Mouse (Mus musculus) liver, embryonic 12.5 days (tissue): ENCODE measurements around the gene Arhgef1. TPM values are rescaled to one million over a fixed set of nuclear protein-coding genes. Genes with fewer than 3 reads are reported as not detected.

Source experiments
- ATAC-seq: fragments of 200-750 bp; cut with Nextera tagmentation; 2 replicates; pipeline ENCODE4 v1.8.0; 2017; ENCODE audit warnings: moderate number of reproducible peaks, mild to moderate bottlenecking, moderate library complexity
- H3K27ac ChIP-seq: fragments of 300-500 bp; sonication (generic); 2 replicates; pipeline ENCODE4 v1.5.1; 2016; ENCODE audit warnings: mild to moderate bottlenecking
- H3K27me3 ChIP-seq: fragments of 300-500 bp; sonication (generic); replicated peaks from 2 replicates; pipeline ENCODE4 v1.6.1; 2016; ENCODE audit warnings: mild to moderate bottlenecking, moderate library complexity
- H3K36me3 ChIP-seq: fragments of 300-500 bp; sonication (generic); 2 replicates; pipeline ENCODE4 v1.6.1; 2016; ENCODE audit warnings: mild to moderate bottlenecking, moderate library complexity
- H3K4me1 ChIP-seq: fragments of 300-500 bp; sonication (generic); 2 replicates; pipeline ENCODE4 v1.6.1; 2016
- H3K4me2 ChIP-seq: fragments of 300-500 bp; sonication (generic); 2 replicates; pipeline ENCODE4 v1.6.1; 2016; ENCODE audit warnings: mild to moderate bottlenecking, moderate library complexity
- H3K4me3 ChIP-seq: fragments of 300-500 bp; sonication (generic); 2 replicates; pipeline ENCODE4 v1.5.1; 2016; ENCODE audit warnings: mild to moderate bottlenecking, moderate library complexity
- H3K9ac ChIP-seq: fragments of 300-500 bp; sonication (generic); 2 replicates; pipeline ENCODE4 v1.6.1; 2016; ENCODE audit warnings: mild to moderate bottlenecking, moderate library complexity
- H3K9me3 ChIP-seq: fragments of 300-500 bp; sonication (generic); replicated peaks from 2 replicates; pipeline ENCODE4 v1.6.1; 2016; ENCODE audit warnings: mild to moderate bottlenecking, moderate library complexity
- WGBS: fragments of 180-500 bp; shearing (Covaris S2); methylation state at CpG from one replicate; pipeline ENCODE4 v1.1.7; 2016; ENCODE audit not compliant: insufficient replicate concordance; 5-methylcytosine and 5-hydroxymethylcytosine counted together
- polyA plus RNA-seq: library from polyadenylated mRNA; unstranded; fragments of >200 nt; fragmentation: Nextera tagmentation; extraction: Ambion mirVana; gene quantifications from 2 replicates; pipeline ENCODE4 v1.2.1, GENCODE M21; 2016

Arhgef1 gene
- polyA plus RNA-seq, 1 experiment from 2014 or later = 80.4 TPM

- no peak for ATAC-seq
- Histone ChIP-seq H3K36me3 (no peaks in the 10 kb centered on the region), H3K9ac (no peak overlapping the region), H3K4me1 (peaks cover 13% of the 10 kb centered on the region), H3K27ac (no peak overlapping the region), H3K9me3 (no peaks in the 10 kb centered on the region), H3K4me3 (no peak overlapping the region), H3K4me2 (no peak overlapping the region), H3K27me3 (peaks cover 27% of the 10 kb centered on the region)
- 52% methylated on average over 2 of the region's 2 CpGs for WGBS
Measured at GRCm38 (mm10) chr7:24879620-24880019, 23.1 kb upstream of the Arhgef1 start.

GRCm38 (mm10) chr7:24882416-24883199 lies 20.1 kb upstream of the Arhgef1 start:
- Histone ChIP-seq H3K27ac (no peak overlapping the region), H3K9me3 (no peaks in the 10 kb centered on the region), H3K4me3 (no peak overlapping the region), H3K4me1 (peaks cover 36% of the 10 kb centered on the region), H3K36me3 (peaks cover 25% of the 10 kb centered on the region), H3K4me2 (no peak overlapping the region), H3K9ac (no peak overlapping the region), H3K27me3 (0 out of 2 replicates have a peak, but pooled peaks cover 3% of the 10 kb centered on the region)
- ATAC-seq = no peak
- 84% methylated on average over 9 of the region's 9 CpGs for WGBS

- WGBS = under 1% methylated on average over 57 of the region's 57 CpGs
- peak; percentile 93 for ATAC-seq
- H3K9ac ChIP-seq = peak within 1 kb of the TSS; percentile 100
Measured at GRCm38 (mm10) chr7:24883896-24884692, 18.6 kb upstream of the Arhgef1 start, which contains the start of gene Rps19. Rps19 (plus strand) TSS chr7:24884371.

GRCm38 (mm10) chr7:24884693-24885291 lies 17.9 kb upstream of the Arhgef1 start:
- peak overlapping the region; percentile 77 for H3K4me2 ChIP-seq
- peaks cover 47% of the 10 kb centered on the region for H3K36me3 ChIP-seq
- no peaks in the 10 kb centered on the region for H3K9me3 ChIP-seq
- ATAC-seq = no peak
- WGBS = under 1% methylated on average over 47 of the region's 47 CpGs
- H3K4me1 ChIP-seq = peaks cover 52% of the 10 kb centered on the region
- H3K4me3 ChIP-seq = peak overlapping the region; percentile 97
- H3K9ac ChIP-seq = peak overlapping the region; percentile 100
- 0 out of 2 replicates have a peak, but pooled peaks cover 3% of the 10 kb centered on the region for H3K27me3 ChIP-seq
- peak overlapping the region; percentile 96 for H3K27ac ChIP-seq

More at GRCm38 (mm10) chr7:24883896-24884692, 18.6 kb upstream of the Arhgef1 start, which contains the start of gene Rps19:
- Histone ChIP-seq H3K4me3 (peak within 1 kb of the TSS; percentile 97), H3K27me3 (0 out of 2 replicates have a peak, but pooled peaks cover 3% of the 10 kb centered on the region), H3K27ac (peak within 1 kb of the TSS; percentile 96), H3K36me3 (peaks cover 40% of the 10 kb centered on the region), H3K4me1 (peaks cover 50% of the 10 kb centered on the region), H3K4me2 (peak within 1 kb of the TSS; percentile 77), H3K9me3 (no peaks in the 10 kb centered on the region)

GRCm38 (mm10) chr7:24885468-24886307 lies 17.0 kb upstream of the Arhgef1 start:
- H3K27me3 ChIP-seq = 0 out of 2 replicates have a peak, but pooled peaks cover 3% of the 10 kb centered on the region
- H3K36me3 ChIP-seq = peaks cover 56% of the 10 kb centered on the region
- peak overlapping the region; percentile 96 for H3K27ac ChIP-seq
- H3K9ac ChIP-seq = peak overlapping the region; percentile 100
- ATAC-seq = no peak
- H3K4me1 ChIP-seq = peaks cover 52% of the 10 kb centered on the region
- H3K4me2 ChIP-seq = peak overlapping the region; percentile 77
- WGBS = 15% methylated on average over 12 of the region's 12 CpGs
- no peaks in the 10 kb centered on the region for H3K9me3 ChIP-seq
- peak overlapping the region; percentile 97 for H3K4me3 ChIP-seq

GRCm38 (mm10) chr7:24886308-24886633 lies 16.4 kb upstream of the Arhgef1 start:
- Histone ChIP-seq H3K27me3 (0 out of 2 replicates have a peak, but pooled peaks cover 3% of the 10 kb centered on the region), H3K4me2 (peak overlapping the region; percentile 77), H3K36me3 (peaks cover 61% of the 10 kb centered on the region), H3K27ac (peak overlapping the region; percentile 96), H3K4me3 (peak overlapping the region; percentile 97), H3K9me3 (no peaks in the 10 kb centered on the region), H3K4me1 (peaks cover 52% of the 10 kb centered on the region), H3K9ac (peak overlapping the region; percentile 100)
- no peak for ATAC-seq
- 30% methylated on average over 4 of the region's 4 CpGs for WGBS

- Histone ChIP-seq H3K27me3 (no peaks in the 10 kb centered on the region), H3K9ac (peak overlapping the region; percentile 100), H3K4me2 (peak overlapping the region; percentile 77), H3K4me1 (peaks cover 52% of the 10 kb centered on the region), H3K4me3 (peak overlapping the region; percentile 97), H3K27ac (peak overlapping the region; percentile 96), H3K9me3 (no peaks in the 10 kb centered on the region), H3K36me3 (peaks cover 63% of the 10 kb centered on the region)
- no peak for ATAC-seq
- 62% methylated on average over 4 of the region's 4 CpGs for WGBS
Measured at GRCm38 (mm10) chr7:24887096-24887495, 15.6 kb upstream of the Arhgef1 start.

- H3K4me1 ChIP-seq = peaks cover 39% of the 10 kb centered on the region
- no peak overlapping the region for H3K4me3 ChIP-seq
- no peaks in the 10 kb centered on the region for H3K27me3 ChIP-seq
- WGBS = 78% methylated on average over 6 of the region's 6 CpGs
- H3K36me3 ChIP-seq = peaks cover 63% of the 10 kb centered on the region
- peak overlapping the region; percentile 96 for H3K27ac ChIP-seq
- H3K9ac ChIP-seq = no peak overlapping the region
- no peak overlapping the region for H3K4me2 ChIP-seq
- ATAC-seq = peak; percentile 31; the same call in 1 of the 2 replicates
- no peaks in the 10 kb centered on the region for H3K9me3 ChIP-seq
Measured at GRCm38 (mm10) chr7:24889431-24890220, 13.1 kb upstream of the Arhgef1 start.

- Histone ChIP-seq H3K4me1 (peaks cover 37% of the 10 kb centered on the region), H3K27me3 (no peaks in the 10 kb centered on the region), H3K4me2 (no peak overlapping the region), H3K9me3 (no peaks in the 10 kb centered on the region), H3K27ac (peak overlapping the region; percentile 96), H3K9ac (no peak overlapping the region), H3K36me3 (peaks cover 59% of the 10 kb centered on the region), H3K4me3 (no peak overlapping the region)
- WGBS = 20% methylated on average over 10 of the region's 10 CpGs
- peak; percentile 66 for ATAC-seq
Measured at GRCm38 (mm10) chr7:24890281-24891216, 12.2 kb upstream of the Arhgef1 start.
